Mouse (Mus musculus) hindbrain, embryonic 16.5 days (tissue): Measurements from ENCODE around the gene Galnt15. TPM values are rescaled to one million over a fixed set of nuclear protein-coding genes. Genes with fewer than 3 reads are reported as not detected.
"Not testable (repeated sequence)": the region's sequence is repeated elsewhere in the genome, so short reads cannot be mapped to it uniquely, and the experiment has no call there.

ENCODE experiments used
- ATAC-seq: fragments of 200-750 bp; cut with Nextera tagmentation; 2 replicates; pipeline ENCODE4 v1.8.0; 2017; ENCODE audit warnings: moderate TSS enrichment, moderate library complexity
- H3K27ac ChIP-seq: fragments of 300-500 bp; sonication (generic); 2 replicates; pipeline ENCODE4 v1.5.1; 2014; ENCODE audit warnings: low read depth, mild to moderate bottlenecking, control low read depth, low read length, moderate library complexity
- H3K27me3 ChIP-seq: fragments of 300-500 bp; sonication (generic); replicated peaks from 2 replicates; pipeline ENCODE4 v1.6.1; 2014; ENCODE audit warnings: low read length; ENCODE audit not compliant: control insufficient read depth, insufficient read depth
- H3K36me3 ChIP-seq: fragments of 300-500 bp; sonication (generic); 2 replicates; pipeline ENCODE4 v1.6.1; 2014; ENCODE audit warnings: mild to moderate bottlenecking, low read length, moderate library complexity, mixed read lengths; ENCODE audit not compliant: control insufficient read depth, insufficient read depth
- H3K4me1 ChIP-seq: fragments of 300-500 bp; sonication (generic); 2 replicates; pipeline ENCODE4 v1.6.1; 2014; ENCODE audit warnings: low read depth, low read length; ENCODE audit not compliant: control insufficient read depth, insufficient read depth
- H3K4me2 ChIP-seq: fragments of 300-500 bp; sonication (generic); 2 replicates; pipeline ENCODE4 v1.6.1; 2014; ENCODE audit warnings: mild to moderate bottlenecking, low read length, control low read depth, moderate library complexity
- H3K4me3 ChIP-seq: fragments of 300-500 bp; sonication (generic); 2 replicates; pipeline ENCODE4 v1.5.1; 2014; ENCODE audit warnings: mild to moderate bottlenecking, low read length, control low read depth, moderate library complexity
- H3K9ac ChIP-seq: fragments of 300-500 bp; sonication (generic); 2 replicates; pipeline ENCODE4 v1.6.1; 2014; ENCODE audit warnings: low read depth, mild to moderate bottlenecking, control low read depth, low read length, moderate library complexity
- H3K9me3 ChIP-seq: fragments of 300-500 bp; sonication (generic); 2 replicates; pipeline ENCODE4 v1.6.1; 2014; ENCODE audit warnings: mild to moderate bottlenecking, low read length, moderate library complexity; ENCODE audit not compliant: control insufficient read depth
- WGBS: fragments of 180-500 bp; shearing (Covaris S2); extraction: QIAGEN DNeasy Blood & Tissue Kit; methylation state at CpG from one replicate; pipeline ENCODE4 v1.1.7; 2014; 5-methylcytosine and 5-hydroxymethylcytosine counted together
- polyA plus RNA-seq: library from polyadenylated mRNA; unstranded; fragments of >200 nt; fragmentation: Nextera tagmentation; extraction: Ambion mirVana; gene quantifications from 2 replicates; pipeline ENCODE4 v1.2.1, GENCODE M21; 2015

Galnt15 gene
- polyA plus RNA-seq, 1 experiment from 2014 or later, result 1.4 TPM

DNA sequence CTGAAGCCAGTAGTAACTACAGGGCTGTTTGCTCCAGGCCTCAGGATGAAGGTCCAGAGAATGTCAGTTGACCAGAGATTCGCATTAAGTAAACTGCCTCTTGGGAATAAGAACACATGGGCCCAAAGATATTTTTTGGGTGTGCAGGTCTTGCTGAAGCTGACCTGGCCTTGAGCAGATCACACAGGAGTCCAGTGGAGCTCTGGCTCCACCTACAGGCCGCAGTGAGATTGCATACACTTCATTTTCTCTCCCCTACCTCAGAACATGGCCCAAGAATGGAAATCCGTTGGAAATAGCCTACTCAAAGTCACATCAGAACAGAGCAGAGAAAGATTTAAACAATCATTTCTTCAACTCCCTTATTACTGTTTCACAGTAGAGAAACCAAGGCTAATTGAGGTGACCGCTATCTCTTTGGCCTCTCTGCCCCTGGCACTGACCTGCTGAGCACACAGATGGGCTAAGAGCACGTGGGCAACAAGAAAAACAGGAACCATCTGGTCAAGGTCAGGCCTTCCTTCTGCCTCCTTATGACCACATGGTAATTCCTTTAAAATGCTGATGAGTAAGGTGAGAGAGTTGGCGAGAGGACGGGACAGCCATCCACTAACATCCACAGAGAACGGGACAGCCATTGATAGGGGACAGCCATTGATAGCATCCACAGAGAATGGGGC is 48.2 kb downstream of the Galnt15 start:
- ATAC-seq, result peak; percentile 73

DNA sequence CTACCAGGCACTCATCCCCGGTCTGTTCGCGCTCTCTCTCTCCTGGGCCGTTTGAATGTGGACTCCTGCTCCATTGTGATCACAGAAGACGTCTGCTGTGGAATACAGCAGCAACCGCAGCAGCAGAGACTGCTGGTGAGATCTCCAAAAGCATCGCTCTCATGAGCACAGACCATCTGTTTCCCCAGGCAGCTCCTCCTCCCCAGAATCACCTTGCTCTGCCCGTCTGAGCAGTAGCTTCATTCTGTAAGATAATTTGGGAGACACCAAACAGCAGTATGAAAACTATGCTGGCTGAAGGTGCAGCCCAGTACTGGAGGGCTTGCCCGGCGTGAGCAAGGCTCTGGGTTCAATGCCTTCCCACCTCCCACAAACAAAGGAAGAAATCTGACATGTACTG is 52.2 kb downstream of the Galnt15 start:
- 84% methylated on average over 10 of the region's 10 CpGs for WGBS
- no peak overlapping the region for H3K4me2 ChIP-seq
- peaks cover 15% of the 10 kb centered on the region for H3K36me3 ChIP-seq
- H3K4me1 ChIP-seq, result peaks cover 7% of the 10 kb centered on the region
- no peak for ATAC-seq
- no peak overlapping the region for H3K4me3 ChIP-seq
- H3K9ac ChIP-seq, result no peak overlapping the region
- H3K27me3 ChIP-seq, result no peaks in the 10 kb centered on the region
- no peak overlapping the region for H3K27ac ChIP-seq
- no peaks in the 10 kb centered on the region for H3K9me3 ChIP-seq

More for the DNA sequence above, 48.2 kb downstream of the Galnt15 start:
- H3K9me3 ChIP-seq, result no peaks in the 10 kb centered on the region
- 52% methylated on average over 8 of the region's 8 CpGs for WGBS
- H3K4me1 ChIP-seq, result no peaks in the 10 kb centered on the region
- H3K27me3 ChIP-seq, result no peaks in the 10 kb centered on the region
- H3K9ac ChIP-seq, result no peak overlapping the region
- H3K4me2 ChIP-seq, result no peak overlapping the region
- H3K4me3 ChIP-seq, result no peak overlapping the region
- peaks cover 6% of the 10 kb centered on the region for H3K36me3 ChIP-seq
- no peak overlapping the region for H3K27ac ChIP-seq

DNA sequence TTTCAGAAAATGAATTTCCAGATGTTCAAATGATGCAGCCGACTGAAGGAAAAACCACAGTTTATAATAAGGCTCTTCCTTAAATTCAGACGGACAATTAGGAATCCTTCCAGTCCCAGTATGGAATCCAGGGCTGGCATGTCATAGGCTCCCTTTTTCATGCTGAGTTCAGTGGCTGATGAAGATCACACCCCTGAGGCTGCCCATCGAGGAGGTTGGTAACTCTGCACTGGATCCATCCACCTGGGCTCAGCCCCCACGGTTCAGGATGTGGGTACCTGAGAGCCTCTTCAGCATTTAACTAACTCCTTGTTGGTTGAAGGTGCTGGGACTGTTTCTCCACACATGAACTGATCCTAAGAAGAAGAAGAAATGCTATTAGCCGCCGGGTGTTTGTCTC is 54.1 kb downstream of the Galnt15 start:
- Histone ChIP-seq H3K4me3 (no peak overlapping the region), H3K9me3 (no peaks in the 10 kb centered on the region), H3K4me1 (peaks cover 19% of the 10 kb centered on the region), H3K27me3 (no peaks in the 10 kb centered on the region), H3K36me3 (peaks cover 15% of the 10 kb centered on the region), H3K27ac (no peak overlapping the region), H3K9ac (no peak overlapping the region), H3K4me2 (no peak overlapping the region)
- ATAC-seq, result no peak
- WGBS, result 96% methylated on average over 6 of the region's 6 CpGs

DNA sequence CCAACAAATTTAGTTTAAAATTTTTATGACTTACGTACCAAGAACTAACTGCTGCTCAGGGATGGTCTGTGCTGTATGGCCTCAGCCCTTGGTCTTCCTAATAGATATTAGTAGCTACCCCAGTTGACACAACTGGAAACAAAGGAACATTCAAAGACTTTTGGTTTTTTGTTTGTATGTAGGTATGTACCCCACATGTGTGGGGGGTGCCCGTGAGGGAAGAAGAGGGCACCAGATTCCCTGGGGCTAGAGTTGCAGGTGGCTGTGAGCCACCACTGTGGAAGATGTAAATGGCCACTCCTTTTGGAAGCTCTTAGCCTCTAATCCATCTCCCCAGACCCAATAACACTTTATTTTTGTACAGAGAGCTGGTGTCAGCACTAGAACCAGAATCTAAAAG is 54.7 kb downstream of the Galnt15 start:
- no peak overlapping the region for H3K4me3 ChIP-seq
- H3K36me3 ChIP-seq, result peaks cover 15% of the 10 kb centered on the region
- no peak overlapping the region for H3K9ac ChIP-seq
- peaks cover 19% of the 10 kb centered on the region for H3K4me1 ChIP-seq
- WGBS, result 98% methylated on average over 2 of the region's 2 CpGs
- H3K27me3 ChIP-seq, result no peaks in the 10 kb centered on the region
- H3K27ac ChIP-seq, result no peak overlapping the region
- no peak for ATAC-seq
- no peak overlapping the region for H3K4me2 ChIP-seq
- no peaks in the 10 kb centered on the region for H3K9me3 ChIP-seq

DNA sequence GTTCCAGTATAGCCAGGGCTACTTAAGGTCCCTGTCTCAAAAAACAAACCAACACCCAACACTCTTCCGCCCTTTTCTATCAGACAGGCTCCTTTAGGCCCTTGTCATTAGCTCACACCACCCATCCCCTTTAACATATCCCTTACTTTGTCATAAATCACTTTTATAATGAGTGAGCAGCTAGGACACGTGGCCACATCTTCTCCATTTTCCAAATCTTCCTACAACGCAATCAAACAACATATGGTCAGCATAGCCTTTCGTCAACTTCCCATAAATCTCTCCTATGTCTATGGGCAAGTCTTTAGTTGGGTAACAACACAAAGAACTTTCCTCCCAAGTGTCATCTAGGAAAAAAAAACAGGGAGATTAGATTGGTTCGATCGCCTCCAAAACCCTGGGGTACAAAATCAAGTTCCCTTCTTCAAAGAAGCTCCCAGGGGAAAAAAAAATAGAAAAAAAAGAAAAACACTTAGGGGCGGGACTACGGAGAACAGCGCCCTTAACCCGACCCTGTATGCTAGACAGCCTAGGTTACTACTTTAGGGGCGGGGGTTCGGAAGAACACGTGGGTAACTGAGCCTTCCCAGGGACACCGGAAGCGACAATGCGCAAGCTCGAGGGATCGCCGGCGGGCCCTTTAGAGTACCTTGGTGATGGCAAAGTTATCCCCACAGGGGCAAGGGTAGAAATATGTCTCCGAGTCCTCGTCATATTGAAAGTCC is 56.1 kb downstream of the Galnt15 start, which contains the start of gene Oxnad1:
TSS of gene Oxnad1 (plus strand) at position 614 of the 725 bp plus-strand sequence.
- ATAC-seq, result peak; percentile 97

DNA sequence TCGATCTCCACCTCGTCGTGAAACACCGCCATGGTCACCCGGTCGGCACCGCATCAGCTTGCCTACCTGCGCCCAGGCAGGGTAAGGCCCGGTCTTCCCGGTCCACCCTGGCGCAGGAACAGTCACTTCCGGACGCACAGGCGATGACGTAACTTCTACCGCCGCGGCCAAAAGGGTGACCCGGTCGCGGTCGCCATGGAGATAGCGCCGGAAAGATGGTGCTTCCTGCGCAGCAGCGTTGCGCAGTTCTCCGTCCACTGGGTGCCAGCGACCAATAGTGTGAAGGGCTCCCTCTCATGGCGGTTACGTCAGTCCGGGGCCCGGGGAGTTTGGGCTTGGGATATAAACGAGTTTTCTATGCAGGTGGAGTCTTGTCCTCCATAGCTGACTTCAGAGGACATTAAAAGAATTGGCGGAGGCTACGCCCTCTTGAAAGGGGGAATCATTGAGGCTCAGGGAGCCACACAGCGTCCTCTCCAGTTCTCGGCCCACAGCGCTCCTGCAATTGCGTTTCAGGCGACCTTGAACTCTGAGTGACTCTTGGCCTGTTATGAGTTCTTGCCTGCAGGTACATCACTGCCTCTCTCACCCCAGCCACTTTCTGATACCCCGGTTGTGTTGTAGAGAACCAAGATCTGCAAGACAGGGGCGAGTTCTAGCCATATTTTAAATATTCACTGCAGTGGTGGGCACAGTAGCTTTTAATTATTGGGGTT is 56.9 kb downstream of the Galnt15 start, which contains the start of gene Dph3:
TSS of gene Dph3 (minus strand) at position 244 of the 716 bp plus-strand sequence.
- peak within 1 kb of the TSS; percentile 72 for H3K9ac ChIP-seq
- under 1% methylated on average over 43 of the region's 43 CpGs for WGBS
- peak within 1 kb of the TSS; percentile 88 for H3K27ac ChIP-seq
- ATAC-seq, result peak; percentile 99
- peak within 1 kb of the TSS; percentile 68 for H3K4me3 ChIP-seq
- H3K9me3 ChIP-seq, result no peaks in the 10 kb centered on the region
- peaks cover 19% of the 10 kb centered on the region for H3K4me1 ChIP-seq
- no peaks in the 10 kb centered on the region for H3K27me3 ChIP-seq
- H3K4me2 ChIP-seq, result peak within 1 kb of the TSS; percentile 82
- peaks cover 15% of the 10 kb centered on the region for H3K36me3 ChIP-seq

More for the DNA sequence above, 56.1 kb downstream of the Galnt15 start, which contains the start of gene Oxnad1:
- Histone ChIP-seq H3K36me3 (peaks cover 15% of the 10 kb centered on the region), H3K4me3 (peak within 1 kb of the TSS; percentile 68), H3K27ac (peak within 1 kb of the TSS; percentile 88), H3K27me3 (no peaks in the 10 kb centered on the region), H3K4me2 (peak within 1 kb of the TSS; percentile 82), H3K4me1 (peaks cover 19% of the 10 kb centered on the region), H3K9me3 (no peaks in the 10 kb centered on the region), H3K9ac (peak within 1 kb of the TSS; percentile 72)
- 3% methylated on average over 22 of the region's 22 CpGs for WGBS

DNA sequence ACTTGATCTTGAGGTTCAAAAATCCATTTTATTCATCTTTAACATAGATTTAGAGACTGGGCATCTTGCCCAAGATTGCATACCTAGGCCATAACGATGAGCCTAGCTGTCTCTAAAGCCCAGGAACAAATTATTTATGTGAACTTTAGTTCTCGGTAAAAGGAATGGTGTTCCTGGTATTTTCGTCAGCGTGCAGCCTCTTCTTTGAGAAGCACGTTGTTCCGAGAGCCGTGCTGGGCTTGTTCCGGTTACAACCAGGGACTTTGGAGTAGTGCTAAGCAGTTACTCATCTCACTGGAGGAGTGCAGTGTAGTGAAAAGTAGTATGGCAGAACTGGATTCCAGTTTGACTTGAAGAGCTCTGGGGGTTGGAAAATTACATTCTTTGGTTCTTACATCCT is 57.4 kb downstream of the Galnt15 start:
- Histone ChIP-seq H3K27me3 (no peaks in the 10 kb centered on the region), H3K4me2 (peak overlapping the region; percentile 82), H3K4me3 (peak overlapping the region; percentile 68), H3K9me3 (no peaks in the 10 kb centered on the region), H3K4me1 (peaks cover 19% of the 10 kb centered on the region), H3K9ac (peak overlapping the region; percentile 72), H3K27ac (peak overlapping the region; percentile 88; the same call in 1 of the 2 replicates), H3K36me3 (peaks cover 15% of the 10 kb centered on the region)
- no peak for ATAC-seq
- 27% methylated on average over 8 of the region's 8 CpGs for WGBS

DNA sequence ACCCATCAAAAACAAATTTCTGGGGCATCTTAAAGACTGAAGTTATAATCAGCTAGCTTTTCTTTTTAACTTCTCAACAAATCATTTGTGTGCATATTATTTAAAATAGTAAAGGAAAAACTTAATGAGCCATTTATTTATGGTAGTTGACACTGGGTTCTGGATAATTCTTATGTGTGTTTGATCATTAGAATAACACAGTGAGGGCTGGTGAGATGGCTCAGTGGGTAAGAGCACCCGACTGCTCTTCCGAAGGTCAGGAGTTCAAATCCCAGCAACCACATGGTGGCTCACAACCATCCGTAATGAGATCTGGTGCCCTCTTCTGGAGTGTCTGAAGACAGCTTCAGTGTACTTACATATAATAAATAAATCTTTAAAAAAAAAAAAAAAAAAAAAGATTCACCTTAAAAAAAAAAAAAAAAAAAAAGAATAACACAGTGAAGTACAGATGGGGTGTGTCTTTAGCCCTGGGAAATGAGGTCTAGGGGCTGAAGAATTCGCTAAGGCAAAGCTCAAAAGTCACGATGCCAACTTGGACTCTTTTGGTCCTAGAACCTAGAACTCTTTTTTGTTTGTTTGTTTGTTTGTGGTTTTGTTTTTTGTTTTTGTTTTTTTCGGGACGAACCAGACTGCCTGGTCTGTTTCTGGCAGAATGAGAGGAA is 58.9 kb downstream of the Galnt15 start:
- not testable (repeated sequence) for H3K9ac ChIP-seq, H3K27ac ChIP-seq, H3K27me3 ChIP-seq, H3K4me2 ChIP-seq, H3K36me3 ChIP-seq, H3K4me3 ChIP-seq, H3K9me3 ChIP-seq, ATAC-seq
- peaks cover 19% of the 10 kb centered on the region for H3K4me1 ChIP-seq
- 92% methylated on average over 7 of the region's 7 CpGs for WGBS
